Mouse (Mus musculus) CH12.LX (cell line): ENCODE measurements at regions not wholly inside any gene's neighbourhood (a gene's known extent, or its start where the extent isn't known, plus 50 kb on each side); places are given as distances from the start of the nearest gene placed in this dataset.

Experiments used
- DNase-seq: peaks from one replicate; pipeline ENCODE4 v3.0.0-alpha.2; 2013; ENCODE audit errors: extremely low read depth
- H3K27ac ChIP-seq: 2 replicates; pipeline ENCODE4 v1.5.1; 2012; ENCODE audit warnings: low read depth, mild to moderate bottlenecking, control low read depth, moderate library complexity; ENCODE audit not compliant: insufficient read depth
- H3K27me3 ChIP-seq: replicated peaks from 2 replicates; pipeline ENCODE3; 2012; ENCODE audit warnings: inconsistent platforms
- H3K36me3 ChIP-seq, 2 experiments: replicated peaks in 1 of 2; 2 replicates each; pipeline versions ENCODE3 to v1.6.1; 2012; ENCODE audit warnings: inconsistent platforms in 1 of 2, low read length in 1 of 2, mild to moderate bottlenecking in 1 of 2, mixed read lengths in 1 of 2, moderate library complexity in 1 of 2; ENCODE audit not compliant: control insufficient read depth in 1 of 2, insufficient read depth in 1 of 2
- H3K4me1 ChIP-seq, 2 experiments: 2 replicates each; pipeline ENCODE4 v1.6.1; 2012; ENCODE audit warnings: inconsistent platforms in 1 of 2, moderate library complexity in 1 of 2; ENCODE audit not compliant: insufficient read depth in 2 of 2, control insufficient read depth in 1 of 2
- H3K4me2 ChIP-seq: 2 replicates; pipeline ENCODE4 v1.6.1; 2012; ENCODE audit warnings: low read depth, mild to moderate bottlenecking, control low read depth; ENCODE audit not compliant: poor library complexity, insufficient read depth, severe bottlenecking
- H3K4me3 ChIP-seq, 3 experiments: fragments of 150-350 bp in 1 of 3; sonication (generic) in 1 of 3; replicated peaks in 1 of 3; 2 replicates each; pipeline versions ENCODE3 to v1.5.1; 2011 to 2012; ENCODE audit warnings: low read depth in 2 of 3, low read length in 2 of 3, mild to moderate bottlenecking in 2 of 3, moderate library complexity in 2 of 3, control low read depth in 1 of 3, improper control_type of control experiment in 1 of 3, inconsistent platforms in 1 of 3, mixed read lengths in 1 of 3; ENCODE audit not compliant: poor library complexity in 1 of 3
- H3K79me2 ChIP-seq: replicated peaks from 2 replicates; pipeline ENCODE4 v1.6.1; 2012; ENCODE audit warnings: mild to moderate bottlenecking, moderate library complexity; ENCODE audit not compliant: control insufficient read depth, poor library complexity, insufficient read depth, severe bottlenecking; ENCODE audit errors: extremely low read depth
- H3K9ac ChIP-seq: 2 replicates; pipeline ENCODE4 v1.6.1; 2012; ENCODE audit warnings: low read depth, mild to moderate bottlenecking, control low read depth, moderate library complexity; ENCODE audit not compliant: insufficient read depth
- H3K9me3 ChIP-seq: replicated peaks from 2 replicates; pipeline ENCODE3; 2012; ENCODE audit warnings: low read length, inconsistent platforms, mixed read lengths
- BHLHE40 ChIP-seq: IDR thresholded peaks from 2 replicates; pipeline ENCODE4 v1.6.1; 2011; ENCODE audit warnings: mild to moderate bottlenecking, low read depth, low read length, improper control_type of control experiment
- CHD1 ChIP-seq: IDR thresholded peaks from 2 replicates; pipeline ENCODE4 v1.6.1; 2012; ENCODE audit warnings: low read depth, low read length, improper control_type of control experiment, inconsistent platforms
- CHD2 ChIP-seq: IDR thresholded peaks from 2 replicates; pipeline ENCODE4 v1.6.1; 2011; ENCODE audit warnings: low read length, improper control_type of control experiment
- CTCF ChIP-seq, 2 experiments: IDR thresholded peaks in 1 of 2; conservative IDR thresholded peaks in 1 of 2; 2 replicates each; pipeline ENCODE4 v1.5.1; 2011 to 2012; ENCODE audit warnings: low read depth in 2 of 2, low read length in 2 of 2, improper control_type of control experiment in 1 of 2, inconsistent platforms in 1 of 2, mild to moderate bottlenecking in 1 of 2, moderate library complexity in 1 of 2
- E2F4 ChIP-seq: IDR thresholded peaks from 2 replicates; pipeline ENCODE4 v1.6.1; 2011; ENCODE audit warnings: low read depth, low read length, improper control_type of control experiment; ENCODE audit not compliant: insufficient replicate concordance
- ELF1 ChIP-seq: IDR thresholded peaks from 2 replicates; pipeline ENCODE4 v1.6.1; 2014; ENCODE audit warnings: low read depth, mild to moderate bottlenecking, inconsistent platforms, low read length, improper control_type of control experiment
- EP300 ChIP-seq: IDR thresholded peaks from 2 replicates; pipeline ENCODE4 v1.6.1; 2011; ENCODE audit warnings: low read length, improper control_type of control experiment
- ETS1 ChIP-seq: conservative IDR thresholded peaks from 2 replicates; pipeline ENCODE4 v1.6.1; 2012; ENCODE audit warnings: low read depth, mild to moderate bottlenecking, inconsistent platforms, low read length, improper control_type of control experiment, moderate library complexity
- GABPA ChIP-seq: IDR thresholded peaks from 2 replicates; pipeline ENCODE4 v1.6.1; 2012; ENCODE audit warnings: low read depth, low read length, improper control_type of control experiment, inconsistent platforms; ENCODE audit not compliant: insufficient replicate concordance
- IRF4 ChIP-seq: IDR thresholded peaks from 2 replicates; pipeline ENCODE4 v1.6.1; 2014; ENCODE audit warnings: low read depth, mild to moderate bottlenecking, inconsistent platforms, low read length, improper control_type of control experiment
- JUN ChIP-seq: IDR thresholded peaks from 2 replicates; pipeline ENCODE4 v1.6.1; 2011; ENCODE audit warnings: low read depth, mild to moderate bottlenecking, low read length, improper control_type of control experiment, moderate library complexity; ENCODE audit not compliant: insufficient read depth
- KAT2A ChIP-seq: IDR thresholded peaks from 2 replicates; pipeline ENCODE4 v1.6.1; 2012; ENCODE audit warnings: low read length, improper control_type of control experiment, inconsistent platforms; ENCODE audit not compliant: insufficient replicate concordance
- MAFK ChIP-seq: IDR thresholded peaks from 2 replicates; pipeline ENCODE4 v1.6.1; 2011; ENCODE audit warnings: low read length, improper control_type of control experiment; ENCODE audit not compliant: insufficient replicate concordance
- MAX ChIP-seq: IDR thresholded peaks from 2 replicates; pipeline ENCODE4 v1.6.1; 2011; ENCODE audit warnings: low read length, improper control_type of control experiment
- MAZ ChIP-seq: IDR thresholded peaks from 2 replicates; pipeline ENCODE4 v1.6.1; 2012; ENCODE audit warnings: low read depth, mild to moderate bottlenecking, inconsistent platforms, low read length, improper control_type of control experiment, moderate library complexity
- MXI1 ChIP-seq: IDR thresholded peaks from 2 replicates; pipeline ENCODE4 v1.6.1; 2011; ENCODE audit warnings: mild to moderate bottlenecking, low read depth, low read length, improper control_type of control experiment
- MYC ChIP-seq: IDR thresholded peaks from 2 replicates; pipeline ENCODE4 v1.6.1; 2011; ENCODE audit warnings: low read depth, mild to moderate bottlenecking, improper control_type of control experiment, low read length
- NRF1 ChIP-seq: IDR thresholded peaks from 2 replicates; pipeline ENCODE4 v1.6.1; 2014; ENCODE audit warnings: low read depth, mild to moderate bottlenecking, inconsistent platforms, low read length, improper control_type of control experiment, moderate library complexity
- POLR2AphosphoS2 ChIP-seq: IDR thresholded peaks from 2 replicates; pipeline ENCODE4 v1.6.1; 2011; ENCODE audit warnings: low read depth, low read length, improper control_type of control experiment
- RCOR1 ChIP-seq: conservative IDR thresholded peaks from 2 replicates; pipeline ENCODE4 v1.6.1; 2012; ENCODE audit warnings: low read depth, mild to moderate bottlenecking, inconsistent platforms, low read length, improper control_type of control experiment
- SIN3A ChIP-seq: IDR thresholded peaks from 2 replicates; pipeline ENCODE4 v1.6.1; 2012; ENCODE audit warnings: low read length, improper control_type of control experiment, inconsistent platforms
- SMC3 ChIP-seq: IDR thresholded peaks from 2 replicates; pipeline ENCODE4 v1.6.1; 2011; ENCODE audit warnings: low read depth, low read length, improper control_type of control experiment
- TBP ChIP-seq: conservative IDR thresholded peaks from 2 replicates; pipeline ENCODE4 v1.6.1; 2011; ENCODE audit warnings: low read depth, low read length, improper control_type of control experiment
- USF1 ChIP-seq: IDR thresholded peaks from 2 replicates; pipeline ENCODE4 v1.6.1; 2014; ENCODE audit warnings: low read depth, mild to moderate bottlenecking, inconsistent platforms, low read length, improper control_type of control experiment
- ZC3H11A ChIP-seq: IDR thresholded peaks from 2 replicates; pipeline ENCODE4 v1.6.1; 2012; ENCODE audit warnings: low read depth, mild to moderate bottlenecking, inconsistent platforms, low read length, improper control_type of control experiment
- ZNF384 ChIP-seq: IDR thresholded peaks from 2 replicates; pipeline ENCODE4 v1.6.1; 2012; ENCODE audit warnings: low read depth, low read length, improper control_type of control experiment, inconsistent platforms
- dilution Hi-C: fragments of 300-500 bp; cut with MboI; formaldehyde crosslinking; loops from 2 replicates; pipeline ENCODE4 v1.14.3; 2020; ENCODE audit warnings: low sequenced_read_pairs; ENCODE audit not compliant: extremely low pct_unique_long_range_greater_than_20kb, extremely low pct_ligation_motif_present
- in situ Hi-C: fragments of 300-500 bp; cut with MboI; formaldehyde crosslinking; loops from 3 replicates; pipeline ENCODE4 v1.14.3; 2019; ENCODE audit warnings: low sequenced_read_pairs, low pct_ligation_motif_present, low pct_unique_long_range_greater_than_20kb, mixed read lengths

DNA sequence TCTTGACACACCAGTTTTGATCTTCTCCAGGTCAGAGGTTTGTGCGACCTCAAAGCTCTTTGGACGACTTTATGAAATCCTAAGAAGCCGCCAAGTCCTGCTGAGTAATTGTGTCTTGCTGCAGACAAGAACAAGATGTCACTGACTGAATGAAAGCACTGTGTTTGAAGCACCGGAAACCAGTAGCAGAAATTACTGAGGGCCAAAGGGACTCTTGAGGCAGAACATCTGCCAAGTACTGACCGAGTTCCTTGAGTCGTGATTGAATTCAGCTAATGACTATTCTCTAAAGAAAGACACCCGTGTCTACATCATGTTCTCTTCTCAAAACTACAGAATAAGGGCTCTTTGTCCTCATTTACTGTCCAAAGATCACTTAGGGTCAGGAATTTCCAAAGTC, 267.6 kb downstream of the Nfkbiz start:
- Histone ChIP-seq H3K27me3 (no peaks in the 10 kb centered on the region), H3K36me3 (no peaks in the 10 kb centered on the region), H3K9me3 (no peaks in the 10 kb centered on the region), H3K4me2 (no peak overlapping the region), H3K4me3 (no peak overlapping the region), H3K4me1 (peaks cover 11 to 24% of the 10 kb centered on the region in 2 experiments), H3K79me2 (no peaks in the 10 kb centered on the region), H3K27ac (no peak overlapping the region), H3K9ac (no peak overlapping the region; the same call in 1 of the 2 replicates)
- dilution Hi-C loops (no loop called here), in situ Hi-C loops (no loop called here)
- no peak for DNase-seq
- TF ChIP-seq MAZ: no peak
- TF ChIP-seq CHD1: no peak
- TF ChIP-seq CHD2: no peak
- TF ChIP-seq E2F4: no peak
- TF ChIP-seq MXI1: no peak
- no peak for TF ChIP-seq GABPA
- no peak for TF ChIP-seq MAFK
- no peak for TF ChIP-seq SIN3A
- no peak for TF ChIP-seq ETS1
- no peak for TF ChIP-seq ZC3H11A
- no peak for TF ChIP-seq BHLHE40
- no peak for TF ChIP-seq USF1
- TF ChIP-seq TBP: no peak
- TF ChIP-seq EP300: no peak
- no peak for TF ChIP-seq RCOR1
- TF ChIP-seq MYC: no peak
- no peak for TF ChIP-seq POLR2AphosphoS2
- TF ChIP-seq JUN: no peak

DNA sequence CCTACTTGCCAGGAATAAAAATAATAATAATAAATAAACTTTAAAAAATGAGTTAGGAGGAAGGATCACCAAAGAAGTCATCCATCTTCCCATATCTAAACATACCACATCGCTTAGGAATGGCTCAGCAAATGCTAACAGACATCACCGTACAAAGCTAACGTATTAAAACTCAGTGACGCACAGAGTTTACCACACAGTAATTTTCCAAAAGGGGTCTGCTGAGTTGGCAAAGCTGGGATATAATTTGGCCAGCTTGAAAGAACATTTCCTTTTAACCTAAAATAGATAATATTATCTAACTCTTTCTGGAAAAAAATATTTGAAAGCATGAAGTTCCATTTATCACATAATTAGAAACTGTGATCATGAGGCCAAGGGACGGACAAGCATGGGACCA, 268.6 kb downstream of the Nfkbiz start:
- in situ Hi-C loops: no loop called here
- H3K27me3 ChIP-seq: no peaks in the 10 kb centered on the region
- H3K9ac ChIP-seq: no peak overlapping the region
- no peaks in the 10 kb centered on the region for H3K9me3 ChIP-seq
- H3K79me2 ChIP-seq: no peaks in the 10 kb centered on the region
- peaks cover 11 to 24% of the 10 kb centered on the region in 2 experiments for H3K4me1 ChIP-seq
- dilution Hi-C loops: no loop called here
- H3K4me3 ChIP-seq: no peak overlapping the region
- no peak for DNase-seq
- H3K4me2 ChIP-seq: no peak overlapping the region
- no peaks in the 10 kb centered on the region for H3K36me3 ChIP-seq
- TF ChIP-seq MAX (no peak), ELF1 (no peak), IRF4 (no peak), SMC3 (no peak), NRF1 (no peak), KAT2A (no peak), ETS1 (no peak), CTCF (conservative IDR thresholded peaks at IDR 0.05 in 1 of 2, IDR thresholded peaks at IDR 0.05 in 1 of 2; ENCODE audit: low read depth in 2 of 2, low read length in 2 of 2) (no peak), ZNF384 (no peak)
- no peak overlapping the region for H3K27ac ChIP-seq
